Mouse (Mus musculus) bone marrow, adult 2 months (tissue): ENCODE results near the gene Cacna1d.

Source experiments
- CTCF ChIP-seq: fragments of 200-500 bp; IDR thresholded peaks from 2 replicates; pipeline ENCODE4 v1.5.1; 2011; ENCODE audit warnings: low read length, control low read depth; ENCODE audit not compliant: control insufficient read depth, insufficient read depth
- POLR2A ChIP-seq: fragments of 200-500 bp; IDR thresholded peaks from 2 replicates; pipeline ENCODE4 v1.6.1; 2011; ENCODE audit warnings: low read depth, mild to moderate bottlenecking, control low read depth, low read length, borderline replicate concordance; ENCODE audit not compliant: control insufficient read depth

DNA sequence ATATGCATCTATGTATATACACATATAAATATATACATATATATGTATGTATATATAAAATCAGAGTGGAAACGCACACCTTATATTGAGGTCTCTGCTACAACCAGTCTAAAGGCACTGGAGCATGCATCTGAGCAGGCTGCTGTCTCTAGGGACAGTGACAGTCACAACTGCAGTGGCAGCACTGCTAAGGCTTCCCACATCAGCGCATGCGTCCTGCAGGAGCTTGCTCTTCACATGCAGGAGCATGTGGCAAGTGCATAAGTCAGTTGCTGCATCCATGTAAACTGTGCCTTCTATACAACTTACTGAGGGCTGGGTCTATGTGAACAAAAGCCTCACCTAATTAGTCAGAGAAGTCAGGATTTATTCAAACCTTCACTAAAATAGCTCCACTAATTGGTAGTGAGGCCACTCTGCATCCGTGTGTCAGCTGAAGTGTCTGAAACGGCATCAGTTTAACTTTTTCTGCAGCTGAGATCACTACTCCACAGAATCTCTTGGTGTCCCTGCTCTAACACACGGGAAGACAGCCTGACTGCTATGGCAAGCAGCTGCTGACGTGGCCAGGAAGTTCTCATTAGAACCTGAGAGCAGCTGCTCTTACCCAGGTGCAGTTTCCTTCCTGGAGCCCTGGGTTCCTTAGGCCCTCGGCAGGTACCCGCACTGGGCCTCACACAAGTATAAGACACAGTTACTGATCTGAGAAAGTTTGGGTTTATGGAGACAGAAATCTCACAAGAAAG lies 199.7 kb downstream of the Cacna1d start:
- TF ChIP-seq CTCF = no peak
- no peak for TF ChIP-seq POLR2A
